Mouse (Mus musculus): ENCODE measurements around the gene Zkscan17. TPM values are rescaled to one million over a fixed set of nuclear protein-coding genes. Genes with fewer than 3 reads are reported as not detected.

Gene Zkscan17
- polyA plus RNA-seq, 1 experiment = 12.4 TPM

GRCm38 (mm10) chr11:59450230-59450771, 76.2 kb downstream of the Zkscan17 start:
- Histone ChIP-seq H3K27me3 (ENCODE audit: control insufficient read depth, insufficient read depth, low read length) (no peaks in the 10 kb centered on the region), H3K4me3 (replicated peaks; ENCODE audit: insufficient read depth, low read depth, low read length) (peak overlapping the region; percentile 97), H3K4me1 (ENCODE audit: control insufficient read depth, insufficient read depth, low read length) (no peaks in the 10 kb centered on the region; the same call in none of the 2 replicates), H3K27ac (ENCODE audit: insufficient read depth, low read length) (peak overlapping the region; percentile 26; the same call in 1 of the 2 replicates)
- TF ChIP-seq CTCF (IDR thresholded peaks at IDR 0.05; ENCODE audit: borderline replicate concordance, insufficient read depth, low read depth, low read length) (no peak; the same call in 1 of the 2 replicates), POLR2A (IDR thresholded peaks at IDR 0.05; ENCODE audit: borderline replicate concordance, insufficient read depth, low read length) (no peak)
- under 1% methylated on average over 38 of the region's 38 CpGs for WGBS
- peak in 1 of 2 experiments; percentile 36 for DNase-seq

GRCm38 (mm10) chr11:59449741-59450229, 76.8 kb downstream of the Zkscan17 start, which contains the start of gene Jmjd4:
Gene Jmjd4 (plus strand): TSS chr11:59450045.
- H3K4me1 ChIP-seq (ENCODE audit: control insufficient read depth, insufficient read depth, low read length) = no peaks in the 10 kb centered on the region; the same call in none of the 2 replicates
- peak within 1 kb of the TSS; percentile 97 for H3K4me3 ChIP-seq (replicated peaks; ENCODE audit: insufficient read depth, low read depth, low read length)
- under 1% methylated on average over 33 of the region's 40 CpGs for WGBS
- H3K27ac ChIP-seq (ENCODE audit: insufficient read depth, low read length) = peak within 1 kb of the TSS; percentile 89
- no peaks in the 10 kb centered on the region for H3K27me3 ChIP-seq (ENCODE audit: control insufficient read depth, insufficient read depth, low read length)
- DNase-seq = peak; percentile 92 to 95
- TF ChIP-seq POLR2A (IDR thresholded peaks at IDR 0.05; ENCODE audit: borderline replicate concordance, insufficient read depth, low read length) = peak; percentile 93
- no peak for TF ChIP-seq CTCF (IDR thresholded peaks at IDR 0.05; ENCODE audit: borderline replicate concordance, insufficient read depth, low read depth, low read length)

GRCm38 (mm10) chr11:59443102-59443501, 83.4 kb downstream of the Zkscan17 start:
- TF ChIP-seq CTCF (IDR thresholded peaks at IDR 0.05; ENCODE audit: borderline replicate concordance, insufficient read depth, low read depth, low read length) (no peak), POLR2A (IDR thresholded peaks at IDR 0.05; ENCODE audit: borderline replicate concordance, insufficient read depth, low read length) (no peak)
- Histone ChIP-seq H3K27ac (ENCODE audit: insufficient read depth, low read length) (no peak overlapping the region), H3K4me1 (ENCODE audit: control insufficient read depth, insufficient read depth, low read length) (no peaks in the 10 kb centered on the region), H3K4me3 (replicated peaks; ENCODE audit: insufficient read depth, low read depth, low read length) (no peak overlapping the region), H3K27me3 (ENCODE audit: control insufficient read depth, insufficient read depth, low read length) (no peaks in the 10 kb centered on the region)
- DNase-seq = no peak

GRCm38 (mm10) chr11:59437954-59438353, 88.6 kb downstream of the Zkscan17 start:
- no peak overlapping the region for H3K4me3 ChIP-seq (replicated peaks; ENCODE audit: insufficient read depth, low read depth, low read length)
- H3K4me1 ChIP-seq (ENCODE audit: control insufficient read depth, insufficient read depth, low read length) = 0 out of 2 replicates have a peak, but pooled peaks cover 3% of the 10 kb centered on the region
- no peak overlapping the region for H3K27ac ChIP-seq (ENCODE audit: insufficient read depth, low read length)
- DNase-seq = no peak
- WGBS = 75% methylated on average over 12 of the region's 12 CpGs
- TF ChIP-seq CTCF (IDR thresholded peaks at IDR 0.05; ENCODE audit: borderline replicate concordance, insufficient read depth, low read depth, low read length) (no peak), POLR2A (IDR thresholded peaks at IDR 0.05; ENCODE audit: borderline replicate concordance, insufficient read depth, low read length) (no peak)
- no peaks in the 10 kb centered on the region for H3K27me3 ChIP-seq (ENCODE audit: control insufficient read depth, insufficient read depth, low read length)

Other genes with a start within 250 kb of the Zkscan17 start
- gene Wnt3a, start 236.0 kb downstream of the Zkscan17 start, polyA plus RNA-seq (2012; rRNA removed) = not detected in 2 replicates
- gene Wnt9a, start 219.8 kb downstream of the Zkscan17 start, polyA plus RNA-seq (2012; rRNA removed) = 0.67 and 0.79 TPM in 2 replicates
- 0.11 TPM in 1 of 2 replicates, not detected in the other for gene Prss38, start 151.1 kb downstream of the Zkscan17 start, polyA plus RNA-seq (2012; rRNA removed)
- 11.6 and 12.1 TPM in 2 replicates for gene Jmjd4, start 76.7 kb downstream of the Zkscan17 start, polyA plus RNA-seq (2012; rRNA removed)
- 445 and 459 TPM in 2 replicates for gene Snap47, start 75.6 kb downstream of the Zkscan17 start, polyA plus RNA-seq (2012; rRNA removed)
- gene Zfp867, start 54.3 kb downstream of the Zkscan17 start, polyA plus RNA-seq (2012; rRNA removed) = 4.5 and 4.9 TPM in 2 replicates
- 0.26 and 0.73 TPM in 2 replicates for gene Nlrp3, start 14.8 kb upstream of the Zkscan17 start, polyA plus RNA-seq (2012; rRNA removed)
- not detected in 2 replicates for gene Olfr222, start 49.5 kb upstream of the Zkscan17 start, polyA plus RNA-seq (2012; rRNA removed)
- not detected in 2 replicates for gene Olfr223, start 66.5 kb upstream of the Zkscan17 start, polyA plus RNA-seq (2012; rRNA removed)
- gene Mprip, start 134.6 kb upstream of the Zkscan17 start, polyA plus RNA-seq (2012; rRNA removed) = 158 and 160 TPM in 2 replicates

Data from cerebellum, adult 2 months (tissue).